Mouse (Mus musculus): ENCODE results near the gene Armc2.

- TF ChIP-seq CTCF (conservative IDR thresholded peaks at IDR 0.05; ENCODE audit: insufficient read depth, insufficient read length, low read depth, low read length): no peak
- no peak for TF ChIP-seq POLR2A (IDR thresholded peaks at IDR 0.05; ENCODE audit: low read depth, low read length)
Measured at GRCm38 (mm10) chr10:42001260-42001659, 17.0 kb downstream of the Armc2 start.
